Mouse (Mus musculus) erythroblast, embryonic 14.5 days (primary cell): ENCODE measurements around the gene C1ql4.

Experiments used
- GATA1 ChIP-seq: IDR thresholded peaks from 2 replicates; pipeline ENCODE4 v1.6.1; 2012; ENCODE audit warnings: low read length, inconsistent platforms, mixed read lengths
- TAL1 ChIP-seq: IDR thresholded peaks from 3 replicates; pipeline ENCODE4 v1.6.1; 2012; ENCODE audit warnings: low read length, inconsistent platforms, mixed read lengths

DNA sequence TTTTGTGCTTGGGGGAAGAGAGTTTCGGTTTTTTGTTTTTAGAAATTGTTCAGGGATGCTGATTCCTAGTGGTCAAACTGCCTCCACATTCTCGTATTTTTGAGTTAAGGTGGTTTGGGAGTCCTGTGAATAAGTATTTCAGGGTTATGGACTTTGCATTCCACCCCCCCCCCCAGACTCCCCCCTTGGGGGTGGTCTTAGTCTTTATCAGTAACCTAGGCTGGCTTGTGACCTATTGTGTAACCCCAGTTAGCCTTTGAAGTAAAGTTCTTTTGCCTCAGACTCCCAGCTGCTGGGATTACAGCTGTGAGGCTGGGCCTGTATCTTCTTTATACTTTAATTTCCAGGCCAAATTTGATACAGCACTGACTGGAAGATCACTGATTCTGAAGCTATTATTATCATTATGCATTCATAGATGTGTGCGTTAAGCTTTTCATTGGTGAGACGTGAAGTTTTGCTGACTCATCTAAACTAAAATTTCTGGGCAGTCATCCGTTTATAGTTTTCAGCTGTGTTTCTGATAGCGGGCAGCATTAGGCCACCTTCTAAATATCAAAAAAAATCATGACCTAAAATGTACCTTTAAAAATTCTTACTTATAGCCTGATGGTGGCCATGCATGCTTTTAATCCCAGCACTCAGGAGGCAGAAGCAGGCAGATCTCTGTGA is 40.4 kb upstream of the C1ql4 start:
- no peak for TF ChIP-seq TAL1
- TF ChIP-seq GATA1, result no peak
